Mouse (Mus musculus) left cerebral cortex, postnatal 14 days (tissue): ENCODE data around the gene Prkg1. TPM values are rescaled to one million over a fixed set of nuclear protein-coding genes. Genes with fewer than 3 reads are reported as not detected.
"Not testable (repeated sequence)": the region's sequence is repeated elsewhere in the genome, so short reads cannot be mapped to it uniquely, and the experiment has no call there.

Experiments
- DNase-seq, 2 experiments: peaks; one replicate each; pipeline ENCODE4 v3.0.0; 2021 to 2022; ENCODE audit warnings: low spot score in 2 of 2, mixed read lengths in 1 of 2
- intact Hi-C: fragments of 180-260 bp; cut with DNase I; formaldehyde crosslinking; loops from one replicate; pipeline ENCODE4 v1.15.1; 2025
- total RNA-seq, 2 experiments: library from RNA; stranded (reverse); gene quantifications; 2 replicates each; pipeline ENCODE4 v1.2.3; 2021

Prkg1 gene
- total RNA-seq, 2 experiments from 2014 or later = 14.8 to 17.0 TPM

- no peak for DNase-seq
- intact Hi-C loops = no loop called here
Measured at GRCm38 (mm10) chr19:31354959-31355358, 409.9 kb downstream of the Prkg1 start.

- DNase-seq, intact Hi-C loops: not testable (repeated sequence)
Measured at GRCm38 (mm10) chr19:31352784-31353183, 412.0 kb downstream of the Prkg1 start.

GRCm38 (mm10) chr19:31351796-31352195 is 413.0 kb downstream of the Prkg1 start:
- no peak for DNase-seq
- intact Hi-C loops = no loop called here

- peak; percentile 8 to 35 for DNase-seq
- intact Hi-C loops = loop anchor here (5.0 to 10.0 kb wide), 2 partner anchors 335 to 403 kb away; no protein-coding TSS in a partner anchor
Measured at GRCm38 (mm10) chr19:31342150-31342549, 422.7 kb downstream of the Prkg1 start.

- intact Hi-C loops = loop anchor here (5.0 to 10.0 kb wide), 2 partner anchors 336 to 404 kb away; no protein-coding TSS in a partner anchor
- DNase-seq = no peak
Measured at GRCm38 (mm10) chr19:31340898-31341297, 423.9 kb downstream of the Prkg1 start.

GRCm38 (mm10) chr19:31338355-31339101 is 426.3 kb downstream of the Prkg1 start:
- no peak for DNase-seq
- intact Hi-C loops = no loop called here

GRCm38 (mm10) chr19:31337863-31338217 is 427.0 kb downstream of the Prkg1 start:
- DNase-seq = no peak
- intact Hi-C loops = no loop called here

- intact Hi-C loops = no loop called here
- DNase-seq = no peak
Measured at GRCm38 (mm10) chr19:31337163-31337862, 427.5 kb downstream of the Prkg1 start.

GRCm38 (mm10) chr19:31336381-31336780 is 428.5 kb downstream of the Prkg1 start:
- DNase-seq = no peak
- intact Hi-C loops = no loop called here

- DNase-seq = no peak
- intact Hi-C loops = no loop called here
Measured at GRCm38 (mm10) chr19:31329893-31330292, 434.9 kb downstream of the Prkg1 start.

- intact Hi-C loops = no loop called here
- DNase-seq = no peak
Measured at GRCm38 (mm10) chr19:31304760-31305159, 460.1 kb downstream of the Prkg1 start.

- no peak for DNase-seq
- intact Hi-C loops = no loop called here
Measured at GRCm38 (mm10) chr19:31291231-31291630, 473.6 kb downstream of the Prkg1 start.

GRCm38 (mm10) chr19:31284581-31284980 is 480.3 kb downstream of the Prkg1 start:
- DNase-seq = no peak
- intact Hi-C loops = no loop called here

- no peak for DNase-seq
- intact Hi-C loops = no loop called here
Measured at GRCm38 (mm10) chr19:31284126-31284525, 480.7 kb downstream of the Prkg1 start.

- DNase-seq = no peak
- intact Hi-C loops = no loop called here
Measured at GRCm38 (mm10) chr19:31283617-31284016, 481.2 kb downstream of the Prkg1 start.

- peak in 1 of 2 experiments; percentile 37 for DNase-seq
Measured at GRCm38 (mm10) chr19:31279797-31280486, 484.9 kb downstream of the Prkg1 start.

GRCm38 (mm10) chr19:31262438-31262837 is 502.4 kb downstream of the Prkg1 start:
- intact Hi-C loops = no loop called here
- DNase-seq = no peak

More at GRCm38 (mm10) chr19:31279797-31280486, 484.9 kb downstream of the Prkg1 start:
- intact Hi-C loops = no loop called here

- no peak for DNase-seq
- intact Hi-C loops = no loop called here
Measured at GRCm38 (mm10) chr19:31260494-31260893, 504.3 kb downstream of the Prkg1 start.

GRCm38 (mm10) chr19:31255780-31256179 is 509.1 kb downstream of the Prkg1 start:
- intact Hi-C loops = no loop called here
- no peak for DNase-seq

- intact Hi-C loops = no loop called here
- DNase-seq = peak; percentile 9 to 39
Measured at GRCm38 (mm10) chr19:31232410-31232809, 532.4 kb downstream of the Prkg1 start.
